Mouse (Mus musculus): ENCODE data around the gene Pdk4. TPM values are rescaled to one million over a fixed set of nuclear protein-coding genes. Genes with fewer than 3 reads are reported as not detected.

Gene Pdk4
- total RNA-seq (2023), result not detected

GRCm38 (mm10) chr6:5495961-5496853, at the start of gene Pdk4:
Gene Pdk4, minus strand, starts transcription at chr6:5496309.

Other genes starting within 250 kb of the Pdk4 start
- gene Pon3, start 240.0 kb downstream of the Pdk4 start, total RNA-seq (2023), result 0.77 TPM
- gene Pon2, start 197.9 kb downstream of the Pdk4 start, total RNA-seq (2023), result 29.1 TPM
- gene Asb4, start 112.9 kb downstream of the Pdk4 start, total RNA-seq (2023), result not detected
- gene Dync1i1, start 229.3 kb upstream of the Pdk4 start, total RNA-seq (2023), result not detected

Data from CD4-positive naive resting alpha-beta T cell, adult 57 days (primary cell).